Mouse (Mus musculus) ES-Bruce4 (cell line): ENCODE measurements around the gene Scpep1. TPM values are rescaled to one million over a fixed set of nuclear protein-coding genes. Genes with fewer than 3 reads are reported as not detected.
"Not testable (repeated sequence)": the region's sequence is repeated elsewhere in the genome, so short reads cannot be mapped to it uniquely, and the experiment has no call there.

ENCODE experiments used
- H3K27ac ChIP-seq: 2 replicates; pipeline ENCODE4 v1.5.1; 2012; ENCODE audit warnings: low read length, inconsistent platforms; ENCODE audit not compliant: insufficient read depth
- H3K27me3 ChIP-seq: 2 replicates; pipeline ENCODE4 v1.6.1; 2012; ENCODE audit warnings: mild to moderate bottlenecking, low read length, inconsistent platforms; ENCODE audit not compliant: control insufficient read depth, poor library complexity, insufficient read depth, severe bottlenecking
- H3K36me3 ChIP-seq: 2 replicates; pipeline ENCODE4 v1.6.1; 2012; ENCODE audit warnings: inconsistent platforms, mild to moderate bottlenecking, low read length, moderate library complexity; ENCODE audit not compliant: control insufficient read depth, poor library complexity, insufficient read depth, severe bottlenecking
- H3K4me1 ChIP-seq: one replicate; pipeline ENCODE4 v1.8.1; 2011; ENCODE audit warnings: low read length; ENCODE audit not compliant: control insufficient read depth, insufficient read depth
- H3K4me3 ChIP-seq: 2 replicates; pipeline ENCODE4 v1.5.1; 2011; ENCODE audit warnings: low read depth, mild to moderate bottlenecking, low read length
- H3K9ac ChIP-seq: 2 replicates; pipeline ENCODE4 v1.6.1; 2012; ENCODE audit warnings: low read depth, mild to moderate bottlenecking, inconsistent platforms; ENCODE audit not compliant: poor library complexity, severe bottlenecking
- H3K9me3 ChIP-seq: replicated peaks from 2 replicates; pipeline ENCODE4 v1.6.1; 2012; ENCODE audit warnings: mild to moderate bottlenecking, low read length, inconsistent platforms; ENCODE audit not compliant: control insufficient read depth, poor library complexity, insufficient read depth, severe bottlenecking
- CTCF ChIP-seq: IDR thresholded peaks from one replicate; pipeline ENCODE4 v1.8.1; 2011; ENCODE audit warnings: low read depth, low read length
- EP300 ChIP-seq: IDR thresholded peaks from 2 replicates; pipeline ENCODE4 v1.6.1; 2011; ENCODE audit warnings: low read depth, low read length; ENCODE audit not compliant: insufficient read depth
- POLR2A ChIP-seq: IDR thresholded peaks from one replicate; pipeline ENCODE4 v1.8.1; 2011; ENCODE audit warnings: low read length; ENCODE audit not compliant: insufficient read depth
- polyA plus RNA-seq: library from polyadenylated mRNA; stranded (reverse); fragments of >200 nt; gene quantifications from 2 replicates; pipeline ENCODE4 v1.2.4, GENCODE M21; 2011; ENCODE audit warnings: low read depth; ENCODE audit not compliant: missing spikeins, insufficient read depth, insufficient read length

The Scpep1 gene
- polyA plus RNA-seq, 1 experiment = 186 TPM

DNA sequence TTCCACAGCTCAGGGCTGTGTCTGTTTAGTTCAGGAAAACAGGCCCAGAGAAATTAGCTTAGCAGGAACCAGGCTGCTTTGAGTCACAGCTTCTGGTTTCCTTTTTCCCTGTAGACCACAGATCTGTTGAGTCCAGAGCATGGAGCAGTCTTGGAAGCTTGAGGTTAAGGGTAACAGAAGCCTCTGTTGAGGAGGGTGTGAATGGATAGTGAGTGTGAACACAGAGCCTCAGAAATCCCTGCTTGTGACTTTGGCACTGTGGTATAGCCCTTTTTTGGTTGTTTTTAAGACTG is 45.2 kb upstream of the Scpep1 start:
- Histone ChIP-seq H3K36me3 (peaks cover 8% of the 10 kb centered on the region; the same call in 1 of the 2 replicates), H3K27ac (no peak overlapping the region), H3K9me3 (no peaks in the 10 kb centered on the region), H3K4me3 (peak overlapping the region; percentile 73), H3K9ac (peak overlapping the region; percentile 66), H3K4me1 (peaks cover 5% of the 10 kb centered on the region), H3K27me3 (no peaks in the 10 kb centered on the region)
- TF ChIP-seq EP300 (no peak), CTCF (no peak), POLR2A (no peak)

DNA sequence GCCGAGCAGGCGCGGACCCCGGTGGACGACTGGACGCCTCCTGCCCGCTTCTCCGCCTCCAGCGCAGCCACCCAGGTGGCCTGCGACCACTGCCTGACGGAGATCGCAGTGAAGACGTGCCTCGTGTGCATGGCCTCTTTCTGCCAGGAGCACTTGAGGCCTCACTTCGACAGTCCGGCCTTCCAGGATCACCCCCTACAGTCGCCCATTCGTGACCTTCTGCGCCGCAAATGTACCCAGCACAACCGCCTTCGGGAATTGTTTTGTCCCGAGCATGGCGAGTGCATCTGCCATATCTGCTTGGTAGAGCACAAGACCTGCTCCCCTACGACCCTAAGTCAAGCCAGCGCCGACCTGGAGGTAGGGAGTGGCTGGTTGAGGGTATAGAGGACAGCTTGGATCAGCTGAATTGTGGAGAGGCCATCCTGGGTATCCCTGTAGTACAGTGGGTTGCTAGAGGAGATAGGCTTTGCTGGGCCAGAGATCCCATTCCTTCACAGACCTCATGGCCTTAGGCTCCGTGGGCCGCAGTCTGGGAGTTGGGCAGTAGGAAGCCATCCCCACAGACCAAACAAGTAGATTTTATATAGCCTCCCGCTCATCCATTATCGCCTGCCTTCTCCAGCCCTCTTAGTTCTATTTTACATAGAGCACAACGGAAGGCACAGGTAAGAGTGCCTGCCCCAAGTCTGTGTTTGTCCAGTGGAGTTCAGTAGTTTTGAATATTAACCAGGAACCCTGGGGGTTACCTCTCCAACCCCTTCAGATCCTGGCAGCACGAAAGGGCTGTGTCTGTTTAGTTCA is 44.7 kb upstream of the Scpep1 start:
- TF ChIP-seq EP300 (no peak), CTCF (no peak), POLR2A (no peak)
- Histone ChIP-seq H3K27me3 (no peaks in the 10 kb centered on the region), H3K27ac (no peak overlapping the region), H3K9ac (peak overlapping the region; percentile 66), H3K36me3 (peaks cover 3% of the 10 kb centered on the region; the same call in 1 of the 2 replicates), H3K4me3 (peak overlapping the region; percentile 73), H3K4me1 (peaks cover 5% of the 10 kb centered on the region), H3K9me3 (no peaks in the 10 kb centered on the region)

DNA sequence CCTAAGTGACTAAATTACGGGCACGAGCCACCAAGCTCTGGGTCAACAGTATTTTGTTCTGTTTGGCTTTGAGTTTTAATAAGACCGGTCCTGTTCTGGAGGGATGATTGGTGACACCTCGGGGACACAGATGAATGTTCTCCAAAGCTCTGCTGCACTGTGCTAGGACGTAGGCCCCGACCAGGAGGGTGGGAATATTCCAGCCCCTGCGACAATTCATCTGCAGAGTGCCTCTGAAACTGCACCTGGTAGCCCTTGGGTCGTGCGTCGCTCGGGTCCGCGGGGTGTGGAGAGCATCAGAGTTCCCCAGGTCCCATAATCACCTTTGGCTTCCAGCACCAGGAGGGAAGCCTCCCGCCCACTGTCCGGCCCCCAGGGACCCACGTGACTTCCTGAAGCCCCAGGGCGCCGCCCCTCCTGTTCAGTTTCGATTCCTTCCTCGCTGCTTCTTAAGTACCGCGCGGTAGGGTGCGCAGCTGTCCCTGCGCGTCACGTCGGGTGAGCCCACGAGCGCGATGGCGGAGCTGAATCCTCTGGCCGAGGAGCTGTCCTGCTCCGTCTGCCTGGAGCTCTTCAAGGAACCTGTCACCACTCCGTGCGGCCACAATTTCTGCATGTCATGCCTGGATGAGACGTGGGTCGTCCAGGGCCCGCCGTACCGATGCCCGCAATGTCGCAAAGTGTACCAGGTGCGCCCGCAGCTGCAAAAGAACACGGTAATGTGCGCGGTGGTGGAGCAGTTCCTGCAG is 43.9 kb upstream of the Scpep1 start, which contains the start of gene Trim25:
Gene Trim25, plus strand, starts transcription at position 403 of the 749 bp plus-strand sequence.
- Histone ChIP-seq H3K36me3 (peaks cover 3% of the 10 kb centered on the region; the same call in 1 of the 2 replicates), H3K9ac (peak within 1 kb of the TSS; percentile 66), H3K4me3 (peak within 1 kb of the TSS; percentile 73), H3K4me1 (peaks cover 3% of the 10 kb centered on the region), H3K9me3 (no peaks in the 10 kb centered on the region), H3K27ac (peak within 1 kb of the TSS; percentile 73), H3K27me3 (no peaks in the 10 kb centered on the region)
- TF ChIP-seq EP300 = peak; percentile 80
- no peak for TF ChIP-seq CTCF
- TF ChIP-seq POLR2A = peak; percentile 86

DNA sequence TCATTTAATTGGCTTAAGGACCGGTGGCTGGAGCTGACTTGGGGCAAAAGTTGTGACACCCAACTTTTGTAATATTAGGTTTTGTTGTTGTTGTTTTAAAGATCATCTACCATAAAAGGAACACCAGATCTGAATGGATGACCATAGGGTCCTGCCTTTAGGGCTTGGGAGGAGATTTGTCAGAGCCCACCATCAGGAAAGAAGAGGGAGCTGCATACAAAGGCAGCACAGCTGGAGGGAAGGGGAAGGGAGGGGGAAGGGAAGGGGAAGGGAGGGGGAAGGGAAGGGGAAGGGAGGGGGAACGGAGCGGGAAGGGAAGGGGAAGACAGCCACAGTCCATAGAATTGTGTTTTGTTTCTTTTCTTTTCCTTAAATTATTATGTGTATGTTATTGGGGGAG is 43.1 kb upstream of the Scpep1 start:
- H3K27ac ChIP-seq = peak overlapping the region; percentile 73
- H3K9ac ChIP-seq = peak overlapping the region; percentile 66
- no peak overlapping the region for H3K4me3 ChIP-seq

DNA sequence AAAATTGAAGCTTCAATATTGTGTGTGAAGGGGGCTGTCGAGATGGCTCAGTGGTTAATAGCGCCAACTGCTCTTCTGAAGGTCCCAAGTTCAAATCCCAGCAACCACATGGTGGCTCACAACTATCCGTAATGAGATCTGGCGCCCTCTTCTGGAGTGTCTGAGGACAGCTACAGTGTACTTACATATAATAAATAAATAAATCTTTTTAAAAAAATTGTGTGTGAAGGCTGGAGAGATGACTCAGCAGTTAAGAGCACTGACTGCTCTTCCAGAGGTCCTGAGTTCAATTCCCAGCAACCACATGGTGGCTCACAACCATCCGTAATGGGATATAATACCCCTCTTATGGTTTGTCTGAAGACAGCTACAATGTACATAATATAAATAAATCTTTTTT is 42.1 kb upstream of the Scpep1 start:
- not testable (repeated sequence) for H3K27me3 ChIP-seq, H3K9me3 ChIP-seq, H3K36me3 ChIP-seq, H3K4me1 ChIP-seq, H3K9ac ChIP-seq, H3K4me3 ChIP-seq, H3K27ac ChIP-seq

More for the DNA sequence above, 43.1 kb upstream of the Scpep1 start:
- Histone ChIP-seq H3K4me1 (peaks cover 3% of the 10 kb centered on the region), H3K36me3 (peaks cover 3% of the 10 kb centered on the region; the same call in 1 of the 2 replicates), H3K27me3 (no peaks in the 10 kb centered on the region), H3K9me3 (no peaks in the 10 kb centered on the region)
- TF ChIP-seq CTCF (no peak), POLR2A (no peak), EP300 (no peak)

DNA sequence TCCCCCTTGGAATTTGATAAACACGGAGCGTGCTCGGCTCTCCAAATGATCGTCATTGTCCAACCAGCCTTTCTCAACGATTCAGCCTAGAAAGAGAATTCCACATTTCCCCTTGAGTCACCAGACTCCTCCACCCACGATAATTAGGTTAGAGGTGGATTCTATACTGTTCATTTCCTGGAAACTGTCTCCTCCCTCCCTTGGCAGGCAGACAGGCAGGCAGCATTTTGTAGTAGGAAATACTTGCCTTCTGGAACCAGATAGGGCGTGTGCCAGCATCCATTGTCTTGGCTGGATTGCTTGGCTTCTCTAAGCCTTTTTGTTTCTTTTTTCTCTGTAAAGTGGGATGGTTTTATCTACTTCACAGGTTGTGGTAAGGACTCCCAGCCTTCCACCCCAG is 41.2 kb upstream of the Scpep1 start:
- H3K9me3 ChIP-seq = no peaks in the 10 kb centered on the region
- H3K9ac ChIP-seq = peak overlapping the region; percentile 12
- H3K27me3 ChIP-seq = no peaks in the 10 kb centered on the region
- no peak for TF ChIP-seq CTCF
- TF ChIP-seq EP300 = no peak
- TF ChIP-seq POLR2A = no peak
- no peaks in the 10 kb centered on the region for H3K36me3 ChIP-seq
- peaks cover 3% of the 10 kb centered on the region for H3K4me1 ChIP-seq
- peak overlapping the region; percentile 94 for H3K27ac ChIP-seq
- H3K4me3 ChIP-seq = no peak overlapping the region
